Mouse (Mus musculus) olfactory bulb, adult 2 months (tissue): ENCODE data around the gene Sh3kbp1.

Experiments
- CTCF ChIP-seq: fragments of 200-500 bp; IDR thresholded peaks from 2 replicates; pipeline ENCODE4 v1.5.1; 2012; ENCODE audit warnings: low read depth, mild to moderate bottlenecking, low read length, moderate library complexity; ENCODE audit not compliant: insufficient read depth
- POLR2A ChIP-seq: fragments of 200-500 bp; IDR thresholded peaks from 2 replicates; pipeline ENCODE4 v1.6.1; 2012; ENCODE audit warnings: mild to moderate bottlenecking, low read depth, low read length, moderate library complexity; ENCODE audit not compliant: insufficient read depth

DNA sequence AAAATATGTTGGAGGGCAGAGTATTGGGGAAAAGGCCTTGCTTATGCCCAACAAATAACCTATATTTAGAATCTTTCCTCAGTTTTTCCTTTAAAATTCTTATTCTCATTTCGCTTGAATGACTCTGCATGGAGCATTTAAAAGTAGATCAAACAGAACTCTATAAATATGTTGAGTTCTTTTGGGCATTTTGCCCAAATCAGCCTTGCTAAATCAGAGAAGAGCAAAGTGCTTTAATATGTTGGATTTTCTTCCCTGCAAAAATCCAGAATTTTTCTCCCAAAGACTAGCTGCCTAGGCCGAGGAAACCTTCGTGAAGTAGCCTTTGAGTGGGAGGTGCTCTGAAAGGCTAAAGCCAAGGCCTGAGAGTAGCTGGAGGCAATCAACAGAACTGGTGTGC, 163.4 kb downstream of the Sh3kbp1 start:
- TF ChIP-seq POLR2A (no peak), CTCF (no peak)
